Mouse (Mus musculus) midbrain, embryonic 10.5 days (tissue): Measurements from ENCODE around the gene Eif2ak3. TPM values are rescaled to one million over a fixed set of nuclear protein-coding genes. Genes with fewer than 3 reads are reported as not detected.
"Not testable (repeated sequence)": the region's sequence is repeated elsewhere in the genome, so short reads cannot be mapped to it uniquely, and the experiment has no call there.

Source experiments
- DNase-seq: peaks from one replicate; pipeline ENCODE4 v3.0.0-alpha.2; 2017; ENCODE audit warnings: low spot score
- H3K27ac ChIP-seq: fragments of 300-500 bp; sonication (generic); replicated peaks from 2 replicates; pipeline ENCODE4 v1.5.1; 2016; ENCODE audit warnings: mild to moderate bottlenecking
- H3K27me3 ChIP-seq: fragments of 300-500 bp; sonication (generic); 2 replicates; pipeline ENCODE4 v1.6.1; 2016; ENCODE audit warnings: low read depth, mild to moderate bottlenecking; ENCODE audit not compliant: poor library complexity, severe bottlenecking
- H3K36me3 ChIP-seq: fragments of 300-500 bp; sonication (generic); 2 replicates; pipeline ENCODE4 v1.6.1; 2016; ENCODE audit warnings: mild to moderate bottlenecking, moderate library complexity
- H3K4me1 ChIP-seq: fragments of 300-500 bp; sonication (generic); 2 replicates; pipeline ENCODE4 v1.6.1; 2016
- H3K4me3 ChIP-seq: fragments of 300-500 bp; sonication (generic); 2 replicates; pipeline ENCODE4 v1.5.1; 2016; ENCODE audit warnings: mild to moderate bottlenecking, moderate library complexity
- H3K9me3 ChIP-seq: fragments of 300-500 bp; sonication (generic); replicated peaks from 2 replicates; pipeline ENCODE4 v1.6.1; 2016; ENCODE audit warnings: mild to moderate bottlenecking
- WGBS: fragments of 180-500 bp; shearing (Covaris S2); methylation state at CpG from one replicate; pipeline ENCODE4 v1.1.7; 2016; 5-methylcytosine and 5-hydroxymethylcytosine counted together
- polyA plus RNA-seq: library from polyadenylated mRNA; unstranded; fragments of >200 nt; fragmentation: Nextera tagmentation; extraction: Ambion mirVana; gene quantifications from 2 replicates; pipeline ENCODE4 v1.2.1, GENCODE M21; 2016

Gene Eif2ak3
- polyA plus RNA-seq, 1 experiment from 2014 or later: 8.0 TPM

DNA sequence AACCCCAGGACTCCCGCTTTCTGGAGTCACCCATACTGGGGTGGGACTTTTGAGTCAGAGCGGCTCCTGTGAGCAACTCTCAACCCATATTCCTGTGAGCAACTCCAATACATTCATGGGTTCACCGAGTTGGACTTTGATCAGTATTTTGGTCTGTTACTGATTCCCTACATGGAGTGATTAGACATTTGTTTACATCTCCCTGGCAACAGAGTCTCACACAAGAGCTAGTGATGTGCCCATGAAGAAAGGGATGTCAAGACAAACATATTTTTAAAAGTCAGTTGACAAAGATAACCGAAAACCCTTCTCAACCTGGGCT lies 29.7 kb upstream of the Eif2ak3 start:
- Histone ChIP-seq H3K27ac (no peak overlapping the region), H3K9me3 (no peaks in the 10 kb centered on the region), H3K27me3 (no peaks in the 10 kb centered on the region), H3K4me3 (no peak overlapping the region), H3K4me1 (peaks cover 7% of the 10 kb centered on the region), H3K36me3 (no peaks in the 10 kb centered on the region)
- DNase-seq: no peak
- 81% methylated on average over 4 of the region's 4 CpGs for WGBS

DNA sequence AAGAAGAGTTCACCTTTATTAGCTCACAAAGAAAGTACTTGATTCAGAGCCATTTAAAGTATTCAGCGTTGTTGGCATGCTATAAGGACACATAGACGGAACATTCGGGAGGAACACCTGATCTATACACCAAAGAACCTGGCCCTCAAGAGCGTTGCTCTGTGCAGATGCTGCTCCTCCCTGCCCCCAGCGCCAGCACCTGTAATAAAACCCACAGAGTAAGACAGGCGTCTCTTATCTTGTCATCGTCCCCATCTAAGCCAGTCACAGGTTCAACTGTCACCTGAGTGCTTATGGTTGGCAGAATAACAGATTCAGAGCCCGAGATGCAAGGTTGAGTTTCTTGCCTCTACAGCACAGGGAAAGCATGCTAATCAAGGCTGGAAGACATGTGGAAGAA lies 28.8 kb upstream of the Eif2ak3 start:
- DNase-seq: no peak
- Histone ChIP-seq H3K27ac (no peak overlapping the region), H3K27me3 (no peaks in the 10 kb centered on the region), H3K4me3 (no peak overlapping the region), H3K4me1 (peaks cover 7% of the 10 kb centered on the region), H3K36me3 (no peaks in the 10 kb centered on the region), H3K9me3 (no peaks in the 10 kb centered on the region)
- 82% methylated on average over 8 of the region's 8 CpGs for WGBS

DNA sequence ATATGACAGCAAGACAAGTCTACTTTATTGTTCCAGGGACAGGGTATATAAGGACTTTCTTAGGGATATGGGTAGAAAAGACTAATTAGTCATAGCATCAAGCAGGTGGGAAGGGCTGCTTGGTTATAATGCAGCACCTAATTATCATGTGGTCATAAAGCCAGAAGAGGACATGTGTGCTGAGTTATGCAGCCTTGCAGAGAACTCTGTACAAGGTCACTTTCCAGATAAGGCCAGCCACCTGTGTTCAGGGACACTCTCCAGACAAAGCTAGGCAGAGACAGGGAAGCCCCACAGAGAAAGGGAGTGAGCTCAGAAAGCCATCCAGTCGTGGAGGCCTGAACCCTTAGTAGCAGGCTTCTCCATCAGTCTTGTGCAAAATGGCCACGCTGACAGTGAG lies 22.7 kb upstream of the Eif2ak3 start:
- no peaks in the 10 kb centered on the region for H3K27me3 ChIP-seq
- DNase-seq: no peak
- WGBS: 73% methylated on average over 2 of the region's 2 CpGs
- no peaks in the 10 kb centered on the region for H3K9me3 ChIP-seq
- no peak overlapping the region for H3K4me3 ChIP-seq
- H3K4me1 ChIP-seq: peaks cover 8% of the 10 kb centered on the region
- H3K27ac ChIP-seq: no peak overlapping the region
- no peaks in the 10 kb centered on the region for H3K36me3 ChIP-seq

DNA sequence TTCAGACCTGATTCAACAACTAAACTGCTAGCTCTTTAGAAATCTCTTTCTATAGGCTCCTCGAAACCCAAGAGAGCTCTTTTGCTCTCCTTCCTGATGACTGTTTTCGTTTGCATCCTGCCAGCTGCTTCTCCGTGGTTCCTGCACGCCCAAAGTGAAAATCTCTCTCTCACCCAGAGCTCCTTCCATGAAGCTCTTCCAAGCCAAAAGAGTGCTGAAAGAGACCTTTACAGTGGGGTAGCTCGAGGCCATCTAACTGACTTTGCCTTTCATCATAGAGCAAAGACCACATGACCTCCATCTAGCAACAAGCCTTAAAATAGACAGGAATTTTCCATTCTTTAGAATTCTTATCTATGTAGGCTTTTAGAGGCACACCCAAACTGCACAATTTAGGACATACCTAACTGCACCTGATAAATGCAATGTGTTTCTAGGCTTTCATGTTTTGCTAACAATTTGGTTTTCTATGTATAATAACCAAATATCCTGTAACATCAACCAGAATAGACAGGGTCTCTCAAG lies 21.9 kb upstream of the Eif2ak3 start:
- H3K9me3 ChIP-seq: no peaks in the 10 kb centered on the region
- WGBS: 73% methylated on average over 5 of the region's 5 CpGs
- H3K27me3 ChIP-seq: no peaks in the 10 kb centered on the region
- DNase-seq: no peak
- no peak overlapping the region for H3K27ac ChIP-seq
- H3K4me3 ChIP-seq: no peak overlapping the region
- peaks cover 8% of the 10 kb centered on the region for H3K4me1 ChIP-seq
- no peaks in the 10 kb centered on the region for H3K36me3 ChIP-seq

DNA sequence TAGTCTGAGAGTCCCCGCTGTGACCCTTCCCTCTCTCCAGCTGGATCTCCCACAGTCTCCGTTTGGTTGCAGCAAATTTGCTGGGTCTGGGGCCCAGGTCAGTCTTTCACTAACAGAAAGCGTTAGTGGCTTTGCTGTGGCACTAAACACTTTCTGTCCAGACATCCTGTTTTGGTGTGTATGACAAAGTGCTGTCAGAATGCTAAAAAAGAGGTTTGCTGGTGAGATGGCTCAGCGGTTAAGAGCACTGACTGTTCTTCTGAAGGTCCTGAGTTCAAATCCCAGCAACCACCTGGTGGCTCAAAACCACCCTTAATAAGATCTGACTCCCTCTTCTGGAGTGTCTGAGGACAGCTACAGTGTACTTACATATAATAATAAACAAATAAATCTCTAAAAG lies 21.0 kb upstream of the Eif2ak3 start:
- H3K27ac ChIP-seq, H3K27me3 ChIP-seq, H3K9me3 ChIP-seq, H3K4me3 ChIP-seq, H3K36me3 ChIP-seq, DNase-seq, H3K4me1 ChIP-seq: not testable (repeated sequence)
- 73% methylated on average over 4 of the region's 4 CpGs for WGBS

DNA sequence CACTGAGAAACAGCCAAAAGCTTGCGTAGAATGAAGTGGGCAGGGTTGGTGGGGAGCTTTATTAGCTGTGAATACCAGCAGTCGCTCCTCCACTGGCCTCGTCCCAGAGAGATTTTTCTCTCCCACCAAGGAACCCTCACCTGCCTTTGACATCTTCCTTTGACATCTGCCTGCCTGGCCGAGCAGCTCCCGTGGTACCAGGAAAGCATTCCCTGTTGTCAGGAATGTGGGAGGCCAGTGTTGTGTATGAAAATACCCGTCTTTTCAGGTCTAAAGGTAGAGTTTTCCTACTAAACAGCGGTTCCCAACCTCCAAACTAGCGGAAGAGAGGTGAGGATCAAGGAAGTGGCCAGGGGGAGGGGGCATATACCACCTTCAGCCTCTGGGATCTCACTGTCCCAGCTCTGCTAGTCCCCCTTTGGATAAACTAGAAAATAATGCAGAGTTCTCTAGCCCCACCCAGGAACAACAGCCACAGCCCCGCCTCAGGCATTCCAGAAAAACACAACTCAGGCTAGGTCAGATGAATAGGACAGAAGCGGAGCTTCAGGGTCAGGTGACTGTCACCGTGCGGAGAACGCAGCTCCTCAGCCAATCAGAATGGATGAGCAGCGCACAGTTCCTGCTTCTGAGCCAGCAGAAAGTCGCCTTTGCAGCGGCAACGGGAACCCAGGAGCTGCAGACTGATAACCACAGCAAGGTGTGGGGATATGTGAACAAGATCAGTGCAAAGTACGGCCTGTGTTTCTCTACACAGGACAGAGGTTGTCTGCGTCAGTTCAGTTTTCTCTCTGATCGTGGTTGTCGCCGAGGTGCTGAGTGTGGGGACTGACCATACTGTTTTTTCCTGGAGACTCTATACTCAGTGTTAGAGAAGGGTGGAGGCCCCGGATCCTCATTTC lies 20.0 kb upstream of the Eif2ak3 start:
- peak; percentile 62 for DNase-seq
- H3K27me3 ChIP-seq: no peaks in the 10 kb centered on the region
- H3K4me1 ChIP-seq: peaks cover 8% of the 10 kb centered on the region
- no peaks in the 10 kb centered on the region for H3K36me3 ChIP-seq
- peak overlapping the region; percentile 73 for H3K27ac ChIP-seq
- 10% methylated on average over 23 of the region's 23 CpGs for WGBS
- H3K4me3 ChIP-seq: peak overlapping the region; percentile 60
- no peaks in the 10 kb centered on the region for H3K9me3 ChIP-seq

DNA sequence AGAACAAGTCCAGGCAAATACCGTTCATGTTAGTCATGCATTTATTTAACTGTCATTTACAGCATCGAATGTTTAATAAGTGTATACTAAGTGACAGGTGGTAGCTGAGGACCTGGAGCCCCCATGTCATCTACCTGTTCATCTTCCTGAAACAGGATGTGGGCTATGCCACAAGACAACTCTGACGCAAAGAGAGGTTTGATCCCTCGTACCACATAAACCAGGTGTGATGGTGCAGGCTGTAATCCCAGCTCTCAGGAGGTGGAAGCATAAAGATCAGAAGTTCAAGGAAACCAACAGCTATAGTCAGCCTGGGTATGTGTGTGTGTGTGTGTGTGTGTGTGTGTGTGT lies 19.4 kb upstream of the Eif2ak3 start:
- Histone ChIP-seq H3K4me3 (peak overlapping the region; percentile 60), H3K36me3 (no peaks in the 10 kb centered on the region), H3K27me3 (no peaks in the 10 kb centered on the region), H3K9me3 (no peaks in the 10 kb centered on the region), H3K4me1 (peaks cover 8% of the 10 kb centered on the region), H3K27ac (peak overlapping the region; percentile 73; the same call in 1 of the 2 replicates)
- 46% methylated on average over 4 of the region's 4 CpGs for WGBS
- DNase-seq: no peak

DNA sequence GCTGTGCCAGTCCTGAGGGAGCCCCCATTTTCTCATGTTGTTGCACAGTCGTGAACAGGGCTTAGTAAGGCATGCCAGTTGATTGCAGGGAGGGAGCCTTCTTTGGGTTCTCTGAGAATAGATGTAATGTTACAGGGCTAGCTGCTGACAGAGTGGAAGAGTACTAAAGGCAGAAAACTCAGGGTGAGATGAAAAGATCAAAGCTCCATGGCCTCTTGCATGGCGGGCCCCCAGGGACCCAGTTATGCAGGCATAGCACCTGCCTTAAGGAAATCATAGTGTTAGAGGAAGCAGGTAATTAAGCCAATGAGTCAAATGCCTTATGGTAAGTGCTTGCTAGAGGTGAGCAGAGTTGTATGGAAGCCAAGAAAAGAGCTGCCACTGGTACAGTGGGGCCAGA lies 14.9 kb upstream of the Eif2ak3 start:
- Histone ChIP-seq H3K9me3 (no peaks in the 10 kb centered on the region), H3K4me3 (no peak overlapping the region), H3K27me3 (no peaks in the 10 kb centered on the region), H3K4me1 (0 out of 2 replicates have a peak, but pooled peaks cover under 1% of the 10 kb centered on the region), H3K36me3 (no peaks in the 10 kb centered on the region), H3K27ac (no peak overlapping the region)
- no peak for DNase-seq
- WGBS: 60% methylated on average over 2 of the region's 2 CpGs

DNA sequence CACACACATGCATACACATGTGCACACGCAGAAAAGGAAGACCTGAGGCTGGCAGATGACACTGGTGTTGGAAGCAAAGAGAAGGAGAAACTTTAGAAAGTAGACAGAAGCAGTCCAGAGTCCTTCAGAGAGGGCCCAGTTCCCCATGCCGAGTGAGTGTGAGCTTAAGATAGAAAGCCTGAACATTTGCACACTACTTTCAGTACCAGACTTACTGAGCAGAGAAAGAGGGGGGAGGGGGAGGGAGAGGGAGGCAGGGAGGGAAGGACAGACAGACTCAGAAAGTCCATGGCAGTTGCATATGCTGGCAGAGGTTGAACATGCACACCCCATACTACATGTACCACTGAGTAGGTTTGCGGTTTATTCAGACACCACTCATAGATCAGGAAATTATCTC lies 13.8 kb upstream of the Eif2ak3 start:
- no peaks in the 10 kb centered on the region for H3K9me3 ChIP-seq
- H3K4me3 ChIP-seq: no peak overlapping the region
- H3K36me3 ChIP-seq: no peaks in the 10 kb centered on the region
- WGBS: 95% methylated on average over 3 of the region's 3 CpGs
- H3K27me3 ChIP-seq: no peaks in the 10 kb centered on the region
- DNase-seq: no peak
- no peaks in the 10 kb centered on the region for H3K4me1 ChIP-seq
- no peak overlapping the region for H3K27ac ChIP-seq

DNA sequence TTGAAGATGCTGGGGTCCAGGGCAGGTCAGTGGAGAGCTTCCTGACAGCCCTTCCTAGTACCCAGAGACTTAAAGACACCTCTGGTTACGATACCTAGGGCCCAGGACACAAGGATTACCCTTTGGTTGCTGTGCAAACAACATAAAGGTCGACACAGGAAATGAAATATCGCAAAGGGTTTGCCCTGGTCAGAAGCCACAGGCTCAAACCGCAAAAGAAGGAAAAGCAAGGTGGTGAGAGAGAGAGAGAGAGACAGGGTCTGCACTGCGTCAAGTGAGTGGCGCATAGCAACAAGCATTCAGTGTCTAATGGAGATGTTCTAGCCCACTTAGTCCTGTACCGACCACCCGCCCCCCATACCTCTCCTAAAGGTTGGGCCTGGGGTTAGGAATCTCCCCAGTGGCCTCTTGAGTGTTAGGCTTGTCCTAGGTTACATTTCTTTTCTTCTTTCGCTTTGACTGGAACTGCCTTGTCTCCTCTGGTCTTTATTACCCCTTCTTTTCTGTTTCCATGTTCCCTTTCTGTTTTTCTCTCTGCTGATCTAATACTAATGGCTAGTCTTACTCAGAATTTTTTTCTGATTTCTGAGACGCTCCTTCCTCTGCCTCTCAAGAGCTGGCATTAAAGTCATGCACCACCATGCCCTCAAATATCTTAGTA lies 13.0 kb upstream of the Eif2ak3 start:
- no peaks in the 10 kb centered on the region for H3K4me1 ChIP-seq
- H3K36me3 ChIP-seq: no peaks in the 10 kb centered on the region
- no peak for DNase-seq
- WGBS: 88% methylated on average over 10 of the region's 10 CpGs
- H3K9me3 ChIP-seq: no peaks in the 10 kb centered on the region
- no peaks in the 10 kb centered on the region for H3K27me3 ChIP-seq
- H3K27ac ChIP-seq: no peak overlapping the region
- H3K4me3 ChIP-seq: no peak overlapping the region

DNA sequence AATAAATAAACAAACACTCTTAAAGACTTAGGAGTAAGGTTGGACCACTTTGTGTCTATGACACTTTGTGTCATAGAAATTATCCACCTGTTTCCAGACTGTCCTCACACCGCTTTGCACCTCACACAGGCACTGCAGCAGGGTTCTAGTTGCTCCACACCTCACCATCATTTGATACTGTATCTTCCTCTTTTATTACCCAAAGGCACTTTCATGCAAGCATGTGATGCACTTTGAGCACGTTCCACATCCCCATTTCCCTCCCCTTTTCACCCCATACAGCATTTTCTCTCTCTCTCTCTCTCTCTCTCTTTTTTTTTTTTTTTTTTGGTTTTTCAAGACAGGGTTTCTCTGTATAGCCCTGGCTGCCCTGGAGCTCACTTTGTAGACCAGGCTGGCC lies 7.0 kb upstream of the Eif2ak3 start:
- 87% methylated on average over 2 of the region's 2 CpGs for WGBS
- H3K27ac ChIP-seq: no peak overlapping the region
- H3K9me3 ChIP-seq: no peaks in the 10 kb centered on the region
- H3K36me3 ChIP-seq: no peaks in the 10 kb centered on the region
- no peak for DNase-seq
- no peak overlapping the region for H3K4me3 ChIP-seq
- H3K27me3 ChIP-seq: no peaks in the 10 kb centered on the region
- no peaks in the 10 kb centered on the region for H3K4me1 ChIP-seq

DNA sequence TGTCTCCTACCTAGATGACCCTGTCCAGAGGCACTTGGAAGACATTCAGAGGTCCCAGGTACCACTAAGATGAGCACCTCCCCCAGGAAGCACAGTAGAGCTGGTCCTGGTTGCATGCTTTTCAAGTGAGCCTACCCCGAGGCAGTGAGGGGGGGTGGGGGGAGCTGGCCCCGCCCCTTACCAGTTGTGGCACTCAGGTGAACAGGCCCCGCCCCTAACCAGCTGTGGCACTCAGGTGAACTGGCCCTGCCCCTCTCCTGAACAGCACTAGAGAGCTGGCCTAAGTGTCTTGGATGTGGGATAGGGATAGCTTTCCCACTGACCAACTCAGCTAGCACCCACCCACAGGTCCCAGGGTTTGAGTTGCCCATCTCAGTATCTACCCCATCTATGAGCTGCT lies 5.8 kb upstream of the Eif2ak3 start:
- peaks cover 5% of the 10 kb centered on the region for H3K4me1 ChIP-seq
- no peaks in the 10 kb centered on the region for H3K9me3 ChIP-seq
- no peak for DNase-seq
- H3K36me3 ChIP-seq: no peaks in the 10 kb centered on the region
- H3K27ac ChIP-seq: no peak overlapping the region
- H3K27me3 ChIP-seq: no peaks in the 10 kb centered on the region
- no peak overlapping the region for H3K4me3 ChIP-seq
- WGBS: 43% methylated on average over 3 of the region's 3 CpGs

DNA sequence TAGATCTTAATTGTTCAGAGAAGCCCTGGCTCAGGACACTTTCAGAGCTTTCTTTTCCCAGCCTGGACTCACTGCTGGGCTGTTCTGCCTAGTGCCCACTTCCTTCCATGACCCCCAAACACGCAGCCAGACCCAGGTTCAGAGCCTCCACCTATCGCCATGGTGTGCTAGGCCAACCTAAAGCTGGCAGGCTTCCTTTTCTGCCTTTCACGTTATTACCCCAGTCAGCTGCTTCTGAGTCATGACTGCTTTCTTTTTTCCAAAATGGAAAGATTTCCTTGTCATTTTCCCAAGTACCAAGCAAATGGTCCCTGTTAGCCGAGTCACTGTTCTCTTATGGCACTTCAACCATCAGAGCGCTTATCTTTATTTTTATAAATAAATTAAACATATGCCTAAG lies 4.0 kb upstream of the Eif2ak3 start:
- no peak for DNase-seq
- H3K27me3 ChIP-seq: no peaks in the 10 kb centered on the region
- peaks cover 13% of the 10 kb centered on the region for H3K4me1 ChIP-seq
- no peak overlapping the region for H3K27ac ChIP-seq
- H3K9me3 ChIP-seq: no peaks in the 10 kb centered on the region
- no peak overlapping the region for H3K4me3 ChIP-seq
- 74% methylated on average over 5 of the region's 5 CpGs for whole genome bisulfite sequencing
- no peaks in the 10 kb centered on the region for H3K36me3 ChIP-seq
